Mouse (Mus musculus): ENCODE data around the gene Fabp3.

Fabp3 gene

GRCm38 (mm10) chr4:130325446-130325845, 17.1 kb downstream of the Fabp3 start:
- DNase-seq (ENCODE audit: low spot score in 2 of 2): no peak

GRCm38 (mm10) chr4:130327366-130327765, 19.0 kb downstream of the Fabp3 start:
- DNase-seq (ENCODE audit: low spot score in 2 of 2): no peak

- DNase-seq (ENCODE audit: low spot score in 2 of 2): no peak
Observed at GRCm38 (mm10) chr4:130335867-130336266, 27.5 kb downstream of the Fabp3 start.

GRCm38 (mm10) chr4:130341691-130342090, 33.3 kb downstream of the Fabp3 start:
- DNase-seq (ENCODE audit: low spot score in 2 of 2): peak; percentile 54 to 65

- no peak for DNase-seq (ENCODE audit: low spot score in 2 of 2)
Observed at GRCm38 (mm10) chr4:130349666-130350065, 41.3 kb downstream of the Fabp3 start.

- no peak for DNase-seq (ENCODE audit: low spot score in 2 of 2)
Observed at GRCm38 (mm10) chr4:130350690-130351422, 42.5 kb downstream of the Fabp3 start.

- no peak for DNase-seq (ENCODE audit: low spot score in 2 of 2)
Observed at GRCm38 (mm10) chr4:130352588-130352987, 44.2 kb downstream of the Fabp3 start.

- DNase-seq (ENCODE audit: low spot score in 2 of 2): no peak
Observed at GRCm38 (mm10) chr4:130357946-130358345, 49.6 kb downstream of the Fabp3 start.

GRCm38 (mm10) chr4:130359486-130360237, 51.3 kb downstream of the Fabp3 start, which contains the start of the genes Zcchc17 and Snrnp40:
TSS of gene Zcchc17 (minus strand) at chr4:130359943.
TSS of gene Snrnp40 (plus strand) at chr4:130360132.
- peak; percentile 99 to 100 for DNase-seq (ENCODE audit: low spot score in 2 of 2)

- DNase-seq (ENCODE audit: low spot score in 2 of 2): no peak
Observed at GRCm38 (mm10) chr4:130360238-130360590, 51.8 kb downstream of the Fabp3 start.

Data from right cerebral cortex, adult 2 months (tissue).